Mouse (Mus musculus): ENCODE measurements at regions not wholly inside any gene's neighbourhood (a gene's known extent, or its start where the extent isn't known, plus 50 kb on each side); places are given as distances from the start of the nearest gene placed in this dataset.

DNA sequence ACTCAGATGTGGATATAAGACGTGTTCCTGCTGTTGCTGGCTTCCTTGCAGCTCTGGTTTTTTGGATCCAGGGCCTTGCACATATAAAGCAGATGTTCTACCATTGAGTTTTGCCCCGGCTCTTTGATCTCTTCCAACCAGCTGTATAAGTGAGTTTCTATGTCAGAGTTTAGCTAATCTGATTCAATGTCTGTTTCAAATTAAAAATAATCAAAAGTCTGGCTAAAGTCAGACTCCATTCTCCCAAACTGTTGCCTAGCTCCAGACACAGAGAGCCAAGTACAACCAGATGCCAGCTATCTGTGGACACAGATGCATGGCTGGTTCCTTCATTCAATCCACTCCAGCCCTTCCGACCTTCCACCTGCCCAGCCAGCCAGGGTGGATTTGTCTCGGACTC lies 51.0 kb upstream of the Car12 start:
- Histone ChIP-seq H3K79me2 (ENCODE audit: control insufficient read depth, insufficient read depth, low read length) (no peaks in the 10 kb centered on the region), H3K4me3 (ENCODE audit: insufficient read depth, low read depth, low read length) (no peak overlapping the region), H3K27ac (replicated peaks; ENCODE audit: insufficient read depth, low read depth, low read length) (no peak overlapping the region), H3K4me1 (ENCODE audit: control insufficient read depth, insufficient read depth, low read length) (peaks cover 4% of the 10 kb centered on the region; the same call in 1 of the 2 replicates), H3K27me3 (ENCODE audit: control insufficient read depth, insufficient read depth, low read length) (no peaks in the 10 kb centered on the region), H3K9ac (ENCODE audit: low read depth, low read length) (no peak overlapping the region), H3K36me3 (ENCODE audit: control insufficient read depth, insufficient read depth, low read length) (no peaks in the 10 kb centered on the region)
- WGBS: 89% methylated on average over 4 of the region's 4 CpGs
- TF ChIP-seq POLR2A (IDR thresholded peaks at IDR 0.05; ENCODE audit: extremely low read depth, insufficient read depth, low read length) (no peak), CTCF (IDR thresholded peaks at IDR 0.05; ENCODE audit: low read depth, low read length) (no peak)
- DNase-seq (ENCODE audit: extremely low read depth, low read depth, low spot score): no peak

All from liver, adult 2 months (tissue).